Mouse (Mus musculus): ENCODE data around the gene Ttc7b.

GRCm38 (mm10) chr12:100457701-100458100 lies 62.9 kb downstream of the Ttc7b start:
- TF ChIP-seq CTCF (IDR thresholded peaks at IDR 0.05) (no peak), EP300 (IDR thresholded peaks at IDR 0.05) (no peak)
